Comparison of ENCODE assay signal across 8 mouse cellular contexts in the genomic region with DNA sequence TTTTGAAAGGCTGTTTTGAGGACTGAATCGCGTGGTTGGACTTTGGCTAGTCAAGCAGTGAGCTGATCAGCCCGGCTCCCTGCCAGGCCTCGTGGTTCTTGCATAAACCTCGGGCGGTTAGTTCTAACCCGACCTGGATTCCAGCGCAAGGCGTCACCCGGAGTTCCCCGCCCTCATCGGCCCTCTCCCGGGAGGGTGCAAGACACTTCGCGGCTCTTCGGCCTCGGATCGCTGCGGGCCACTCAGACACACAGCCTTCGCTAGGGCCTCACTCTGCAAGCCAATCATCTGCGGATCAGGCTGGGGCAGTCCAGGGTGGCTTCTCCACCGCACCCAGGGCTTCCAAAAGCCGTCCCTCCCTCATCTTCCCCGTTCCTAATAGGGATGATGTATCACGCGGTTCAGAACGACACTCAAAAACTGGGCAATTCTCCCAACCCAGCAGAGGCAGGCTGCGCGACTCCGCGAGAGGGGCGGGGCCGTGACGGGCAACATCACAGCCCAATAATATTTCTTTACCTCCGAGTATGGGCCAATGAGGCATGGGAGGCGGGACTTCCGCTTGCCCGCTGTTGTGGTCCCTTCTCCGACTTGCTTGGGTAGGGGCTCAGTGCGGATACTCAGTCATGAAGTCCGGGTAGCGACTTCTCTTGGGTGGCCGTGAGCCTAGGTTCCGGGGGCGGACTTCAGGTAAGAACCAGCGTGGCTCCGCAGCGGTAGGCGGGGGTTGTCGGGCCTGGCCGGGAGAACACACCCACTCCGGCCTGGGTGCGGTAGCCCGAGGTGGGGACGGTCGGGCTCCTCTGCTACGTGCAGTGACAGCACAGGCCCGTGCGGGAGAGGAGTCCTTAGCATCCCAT. TPM values are rescaled to one million over a fixed set of nuclear protein-coding genes. Genes with fewer than 3 reads are reported as not detected.
DNase-seq lines count a peak whose midpoint lies in the region; ATAC-seq lines count a peak whose summit lies in the region.

Rnf13 (plus strand) TSS at position 552 of the 860 bp plus-strand sequence.

- H3K27ac ChIP-seq in heart, embryonic 14.5 days (replicated peaks in 1 of 2; ENCODE audit: control insufficient read depth in 1 of 2, insufficient read depth in 1 of 2, low read depth in 2 of 2, low read length in 2 of 2) = peak within 1 kb of the TSS; percentile 93 to 96
- peak within 1 kb of the TSS; percentile 90 for H3K27ac ChIP-seq in liver, embryonic 13.5 days
- peak within 1 kb of the TSS; percentile 93 for H3K27ac ChIP-seq in stomach, embryonic 16.5 days (ENCODE audit: low read length)

- H3K36me3 ChIP-seq in heart, embryonic 14.5 days (ENCODE audit: control insufficient read depth, insufficient read depth, low read length) = no peaks in the 10 kb centered on the region
- no peaks in the 10 kb centered on the region for H3K36me3 ChIP-seq in liver, embryonic 13.5 days
- H3K36me3 ChIP-seq in stomach, embryonic 16.5 days (ENCODE audit: control insufficient read depth, insufficient read depth, low read length) = no peaks in the 10 kb centered on the region

- peak; percentile 95 for ATAC-seq in CD4-positive, CD25-positive, alpha-beta regulatory T cell, adult 4 months
- peak; percentile 98 for ATAC-seq in heart, embryonic 14.5 days (ENCODE audit: insufficient number of reproducible peaks, insufficient read depth, low FRiP score, low read depth)
- ATAC-seq in liver, embryonic 13.5 days (ENCODE audit: low read depth) = peak; percentile 96
- peak; percentile 98 for ATAC-seq in stomach, embryonic 16.5 days (ENCODE audit: insufficient read depth, low FRiP score)

- under 1% methylated on average over 59 of the region's 59 CpGs for WGBS in heart, embryonic 14.5 days
- under 1% methylated on average over 59 of the region's 59 CpGs for WGBS in liver, embryonic 13.5 days (ENCODE audit: insufficient replicate concordance)
- under 1% methylated on average over 59 of the region's 59 CpGs for WGBS in stomach, embryonic 16.5 days

- no peaks in the 10 kb centered on the region for H3K27me3 ChIP-seq in heart, embryonic 14.5 days (ENCODE audit: control insufficient read depth, insufficient read depth, low read length)
- H3K27me3 ChIP-seq in liver, embryonic 13.5 days = no peaks in the 10 kb centered on the region
- H3K27me3 ChIP-seq in stomach, embryonic 16.5 days (ENCODE audit: control insufficient read depth, insufficient read depth, low read length) = no peaks in the 10 kb centered on the region

- H3K4me2 ChIP-seq in heart, embryonic 14.5 days (ENCODE audit: low read length) = peak within 1 kb of the TSS; percentile 76
- H3K4me2 ChIP-seq in liver, embryonic 13.5 days = peak within 1 kb of the TSS; percentile 85
- H3K4me2 ChIP-seq in stomach, embryonic 16.5 days (ENCODE audit: low read depth, low read length) = peak within 1 kb of the TSS; percentile 72

- H3K9me3 ChIP-seq in heart, embryonic 14.5 days (ENCODE audit: control insufficient read depth, low read length) = no peaks in the 10 kb centered on the region
- H3K9me3 ChIP-seq in liver, embryonic 13.5 days (replicated peaks) = no peaks in the 10 kb centered on the region
- H3K9me3 ChIP-seq in stomach, embryonic 16.5 days (replicated peaks; ENCODE audit: control insufficient read depth, low read length) = no peaks in the 10 kb centered on the region

- peaks cover 0 to 18% of the 10 kb centered on the region in 2 experiments; a peak in 2 of 4 replicates for H3K4me1 ChIP-seq in heart, embryonic 14.5 days (ENCODE audit: control insufficient read depth in 2 of 2, insufficient read depth in 2 of 2, low read length in 2 of 2)
- H3K4me1 ChIP-seq in liver, embryonic 13.5 days (replicated peaks) = peaks cover 22% of the 10 kb centered on the region
- H3K4me1 ChIP-seq in stomach, embryonic 16.5 days (ENCODE audit: control insufficient read depth, insufficient read depth, low read length) = peaks cover 6% of the 10 kb centered on the region

- H3K9ac ChIP-seq in heart, embryonic 14.5 days (ENCODE audit: low read length) = peak within 1 kb of the TSS; percentile 85
- H3K9ac ChIP-seq in liver, embryonic 13.5 days = peak within 1 kb of the TSS; percentile 76
- peak within 1 kb of the TSS; percentile 82 for H3K9ac ChIP-seq in stomach, embryonic 16.5 days (ENCODE audit: low read length)

- peak within 1 kb of the TSS; percentile 79 to 85 for H3K4me3 ChIP-seq in heart, embryonic 14.5 days (ENCODE audit: control insufficient read depth in 1 of 2, insufficient read depth in 1 of 2, low read depth in 1 of 2, low read length in 2 of 2)
- peak within 1 kb of the TSS; percentile 76 for H3K4me3 ChIP-seq in liver, embryonic 13.5 days (replicated peaks)
- H3K4me3 ChIP-seq in stomach, embryonic 16.5 days (replicated peaks; ENCODE audit: low read length) = peak within 1 kb of the TSS; percentile 68

- peak; percentile 79 for DNase-seq in c-Kit-negative CD71-positive TER-119-positive erythroid progenitor cells, embryonic 14.5 days (ENCODE audit: low read depth, low spot score)
- DNase-seq in fibroblast of lung, adult 2 months (ENCODE audit: low read depth) = peak; percentile 95
- peak; percentile 98 for DNase-seq in kidney, postnatal 14 days
- DNase-seq in liver, embryonic 13.5 days = peak; percentile 92
- DNase-seq in neural tube, embryonic 10.5 days (ENCODE audit: extremely low spot score, low spot score) = peak; percentile 93

RNA-seq across cellular contexts. Expression of gene Rnf13, which starts in this region (rescaled TPM):
- polyA plus RNA-seq in CD4-positive, CD25-positive, alpha-beta regulatory T cell, adult 4 months (2017; shearing (Covaris generic)) = 10 to 100 TPM; 65.6 to 65.8 TPM
- polyA plus RNA-seq in heart, embryonic 14.5 days (2014; fragmentation: Nextera tagmentation; extraction: Ambion mirVana) = 69.6 and 83.9 TPM in 2 replicates
- polyA plus RNA-seq in liver, embryonic 13.5 days (2015; fragmentation: Nextera tagmentation; extraction: Ambion mirVana) = 30.5 and 35.6 TPM in 2 replicates
- polyA plus RNA-seq in stomach, embryonic 16.5 days (2015; fragmentation: Nextera tagmentation; extraction: Ambion mirVana) = 79.4 and 84.1 TPM in 2 replicates

Comparison
In these comparisons a context has a peak if more than half of its experiments do, and no peak if none do; other contexts are left out.
1. Peak in every context shown above with its lines: DNase-seq, ATAC-seq, H3K4me3 ChIP-seq and H3K27ac ChIP-seq.